Mouse (Mus musculus) heart, postnatal 0 days (tissue): ENCODE results near the gene Cd5.

Experiments
- CTCF ChIP-seq: IDR thresholded peaks from 2 replicates; pipeline ENCODE4 v1.5.1; 2016; ENCODE audit warnings: antibody characterized with exemption, control low read depth, low read depth
- EP300 ChIP-seq: IDR thresholded peaks from 2 replicates; pipeline ENCODE4 v1.6.1; 2016; ENCODE audit warnings: antibody characterized with exemption, low read depth

- TF ChIP-seq CTCF (no peak), EP300 (no peak)
Observed at GRCm38 (mm10) chr19:10681571-10681970, 57.2 kb downstream of the Cd5 start.
